19 mouse cellular contexts compared by ENCODE assay signal in genomic region chr17:78109364-78110222, GRCm38 (mm10).
DNase-seq lines count a peak whose midpoint lies in the region; ATAC-seq and TF ChIP-seq lines count a peak whose summit lies in the region.
"Had no signal": no experiment of that assay in that cellular context is flagged by ENCODE, and none has a peak within 500 bp of the region (broad histone marks: within the 10 kb centered on the region; RNA-seq: fewer than 3 reads in every experiment).

No protein-coding gene starts in this region.

- TF ChIP-seq CTCF in kidney, adult 2 months (conservative IDR thresholded peaks at IDR 0.05; ENCODE audit: insufficient read depth, insufficient read length, low read depth, low read length) = no peak
- no peak for TF ChIP-seq CTCF in liver, adult 2 months (IDR thresholded peaks at IDR 0.05; ENCODE audit: low read depth, low read length)
- TF ChIP-seq CTCF in liver, postnatal 0 days (IDR thresholded peaks at IDR 0.05; ENCODE audit: low read depth) = no peak

- no peaks in the 10 kb centered on the region for H3K27me3 ChIP-seq in kidney, adult 2 months (replicated peaks; ENCODE audit: control insufficient read depth, insufficient read depth, low read length)
- no peaks in the 10 kb centered on the region for H3K27me3 ChIP-seq in liver, adult 2 months (ENCODE audit: control insufficient read depth, insufficient read depth, low read length)
- no peaks in the 10 kb centered on the region for H3K27me3 ChIP-seq in liver, postnatal 0 days (ENCODE audit: insufficient read depth, low read length)
- no peaks in the 10 kb centered on the region for H3K27me3 ChIP-seq in intestine, embryonic 14.5 days (replicated peaks; ENCODE audit: control insufficient read depth, insufficient read depth, low read length)
- H3K27me3 ChIP-seq: embryonic facial prominence, embryonic 12.5 days; forebrain, embryonic 12.5 days; hindbrain, embryonic 12.5 days had no signal

- no peak overlapping the region for H3K4me2 ChIP-seq in liver, postnatal 0 days (ENCODE audit: low read depth, low read length)
- no peak overlapping the region for H3K4me2 ChIP-seq in intestine, embryonic 14.5 days (ENCODE audit: low read length)
- H3K4me2 ChIP-seq: embryonic facial prominence, embryonic 12.5 days; forebrain, embryonic 12.5 days; hindbrain, embryonic 12.5 days had no signal

- no peak overlapping the region for H3K27ac ChIP-seq in kidney, adult 2 months (ENCODE audit: insufficient read depth, low read depth, low read length)
- no peak overlapping the region for H3K27ac ChIP-seq in liver, adult 2 months (replicated peaks; ENCODE audit: insufficient read depth, low read depth, low read length)
- no peak overlapping the region for H3K27ac ChIP-seq in liver, postnatal 0 days (ENCODE audit: low read depth)
- H3K27ac ChIP-seq in intestine, embryonic 14.5 days (ENCODE audit: low read depth) = no peak overlapping the region
- H3K27ac ChIP-seq: embryonic facial prominence, embryonic 12.5 days; forebrain, embryonic 12.5 days; heart, embryonic 10.5 days; hindbrain, embryonic 12.5 days had no signal

- H3K9ac ChIP-seq in liver, adult 2 months (ENCODE audit: low read depth, low read length) = no peak overlapping the region
- no peak overlapping the region for H3K9ac ChIP-seq in liver, postnatal 0 days (replicated peaks)
- no peak overlapping the region for H3K9ac ChIP-seq in intestine, embryonic 14.5 days (ENCODE audit: low read length)
- H3K9ac ChIP-seq: embryonic facial prominence, embryonic 12.5 days; forebrain, embryonic 12.5 days; hindbrain, embryonic 12.5 days had no signal

- no peak for TF ChIP-seq EP300 in liver, postnatal 0 days (IDR thresholded peaks at IDR 0.05; ENCODE audit: low read depth)

- ATAC-seq in liver, postnatal 0 days = no peak
- ATAC-seq in intestine, embryonic 14.5 days (replicated peaks; ENCODE audit: low FRiP score, low TSS enrichment, low read depth) = peak; percentile 70
- ATAC-seq: activated CD4-positive, CD25-positive, alpha-beta regulatory T cell, adult 4 months; forebrain, embryonic 16.5 days had no signal

- no peak overlapping the region for H3K4me3 ChIP-seq in kidney, adult 2 months (ENCODE audit: insufficient read depth, low read depth, low read length)
- H3K4me3 ChIP-seq in liver, adult 2 months (ENCODE audit: insufficient read depth, low read depth, low read length) = no peak overlapping the region
- H3K4me3 ChIP-seq in liver, postnatal 0 days (ENCODE audit: low read depth, low read length) = no peak overlapping the region
- no peak overlapping the region for H3K4me3 ChIP-seq in intestine, embryonic 14.5 days (ENCODE audit: low read depth, low read length)
- H3K4me3 ChIP-seq: embryonic facial prominence, embryonic 12.5 days; forebrain, embryonic 12.5 days; heart, embryonic 10.5 days; hindbrain, embryonic 12.5 days had no signal

- WGBS in kidney, adult 2 months = 49% methylated on average over 7 of the region's 7 CpGs
- WGBS in liver, adult 2 months = 61% methylated on average over 7 of the region's 7 CpGs
- 69% methylated on average over 7 of the region's 7 CpGs for WGBS in liver, postnatal 0 days (ENCODE audit: insufficient replicate concordance)
- 63% methylated on average over 7 of the region's 7 CpGs for WGBS in intestine, embryonic 14.5 days
- 37% methylated on average over 7 of the region's 7 CpGs for WGBS in large intestine, adult 2 months

- no peaks in the 10 kb centered on the region for H3K9me3 ChIP-seq in liver, postnatal 0 days (ENCODE audit: low read length)
- no peaks in the 10 kb centered on the region for H3K9me3 ChIP-seq in intestine, embryonic 14.5 days (ENCODE audit: control insufficient read depth, low read length)
- H3K9me3 ChIP-seq: embryonic facial prominence, embryonic 12.5 days; forebrain, embryonic 12.5 days; heart, embryonic 10.5 days; hindbrain, embryonic 12.5 days had no signal

- TF ChIP-seq POLR2A in kidney, adult 2 months (IDR thresholded peaks at IDR 0.05; ENCODE audit: low read depth, low read length) = no peak
- TF ChIP-seq POLR2A in liver, adult 2 months (IDR thresholded peaks at IDR 0.05; ENCODE audit: extremely low read depth, insufficient read depth, low read length) = no peak

- no peaks in the 10 kb centered on the region for H3K79me2 ChIP-seq in liver, adult 2 months (ENCODE audit: control insufficient read depth, insufficient read depth, low read length)

- peak; percentile 5 for DNase-seq in kidney, adult 2 months
- DNase-seq in kidney, postnatal 25 days = no peak
- peak; percentile 25 for DNase-seq in liver, adult 2 months (ENCODE audit: extremely low read depth, low read depth, low spot score)
- DNase-seq in liver, postnatal 0 days = no peak
- no peak for DNase-seq in intestine, embryonic 14.5 days (ENCODE audit: low spot score)
- DNase-seq in large intestine, adult 2 months (ENCODE audit: low read depth, low spot score) = peak; percentile 32
- no peak for DNase-seq in cerebellum, postnatal 10 days
- DNase-seq: adrenal gland, postnatal 25 days; cerebellum, adult 8-10 months; gastrocnemius, postnatal 10 days; heart, adult 18-20 months; heart, postnatal 10 days; heart, postnatal 4 days had no signal

- no peaks in the 10 kb centered on the region for H3K4me1 ChIP-seq in kidney, adult 2 months (ENCODE audit: control insufficient read depth, insufficient read depth, low read length)
- H3K4me1 ChIP-seq in liver, adult 2 months (ENCODE audit: control insufficient read depth, insufficient read depth, low read length) = no peaks in the 10 kb centered on the region
- no peaks in the 10 kb centered on the region for H3K4me1 ChIP-seq in liver, postnatal 0 days (ENCODE audit: insufficient read depth)
- no peaks in the 10 kb centered on the region for H3K4me1 ChIP-seq in intestine, embryonic 14.5 days (replicated peaks; ENCODE audit: control insufficient read depth, insufficient read depth, low read length)
- H3K4me1 ChIP-seq: embryonic facial prominence, embryonic 12.5 days; forebrain, embryonic 12.5 days; heart, embryonic 10.5 days; hindbrain, embryonic 12.5 days had no signal

- H3K36me3 ChIP-seq in kidney, adult 2 months (ENCODE audit: control insufficient read depth, insufficient read depth, low read length) = no peaks in the 10 kb centered on the region
- H3K36me3 ChIP-seq in liver, adult 2 months (ENCODE audit: control insufficient read depth, insufficient read depth, low read length) = no peaks in the 10 kb centered on the region
- no peaks in the 10 kb centered on the region for H3K36me3 ChIP-seq in liver, postnatal 0 days (replicated peaks; ENCODE audit: insufficient read depth, low read length)
- H3K36me3 ChIP-seq in intestine, embryonic 14.5 days (ENCODE audit: control insufficient read depth, insufficient read depth, low read length) = no peaks in the 10 kb centered on the region
- H3K36me3 ChIP-seq: embryonic facial prominence, embryonic 12.5 days; forebrain, embryonic 12.5 days; heart, embryonic 10.5 days; hindbrain, embryonic 12.5 days had no signal

Comparison
In these comparisons a context has a peak if more than half of its experiments do, and no peak if none do; other contexts are left out.
1. DNase-seq: peak in kidney, adult 2 months (single experiment), liver, adult 2 months (single experiment) and large intestine, adult 2 months (single experiment); none in kidney, postnatal 25 days (0 of 2), liver, postnatal 0 days (single experiment), intestine, embryonic 14.5 days (single experiment) and cerebellum, postnatal 10 days (0 of 2).